Mouse (Mus musculus): ENCODE measurements at regions not wholly inside any gene's neighbourhood (a gene's known extent, or its start where the extent isn't known, plus 50 kb on each side); places are given as distances from the start of the nearest gene placed in this dataset.

- TF ChIP-seq CTCF (IDR thresholded peaks at IDR 0.05; ENCODE audit: low read depth) (no peak), EP300 (optimal IDR thresholded peaks at IDR 0.05) (no peak)
Measured at GRCm38 (mm10) chr2:109621595-109621994, 52.9 kb upstream of the Bdnf start.

Measured in stomach, postnatal 0 days (tissue).